Mouse (Mus musculus) bone marrow, adult 2 months (tissue): Measurements from ENCODE around the gene Zfp414.

Experiments
- CTCF ChIP-seq: fragments of 200-500 bp; IDR thresholded peaks from 2 replicates; pipeline ENCODE4 v1.5.1; 2011; ENCODE audit warnings: low read length, control low read depth; ENCODE audit not compliant: control insufficient read depth, insufficient read depth
- POLR2A ChIP-seq: fragments of 200-500 bp; IDR thresholded peaks from 2 replicates; pipeline ENCODE4 v1.6.1; 2011; ENCODE audit warnings: low read depth, mild to moderate bottlenecking, control low read depth, low read length, borderline replicate concordance; ENCODE audit not compliant: control insufficient read depth

DNA sequence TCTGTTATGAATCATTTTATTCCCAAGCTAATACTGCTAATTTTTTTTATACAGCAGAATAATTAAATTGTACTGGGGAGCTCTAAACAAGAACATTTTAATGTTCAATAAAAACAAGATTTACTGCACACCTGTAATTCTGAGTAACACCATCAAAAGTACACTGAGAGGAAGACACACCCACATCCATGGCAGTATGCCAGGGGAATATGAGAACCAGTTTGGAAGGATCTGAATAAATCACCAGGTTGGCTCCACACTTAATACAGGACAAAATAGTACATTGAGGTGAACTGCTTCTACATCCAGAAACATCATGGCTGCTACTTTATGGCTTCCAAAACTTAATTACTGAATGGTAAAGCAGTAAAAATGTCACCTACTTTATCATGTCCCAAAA lies 46.6 kb downstream of the Zfp414 start:
- TF ChIP-seq POLR2A, result no peak
- TF ChIP-seq CTCF, result no peak
